Mouse (Mus musculus): ENCODE results near the gene Notch2.
"Not testable (repeated sequence)": the region's sequence is repeated elsewhere in the genome, so short reads cannot be mapped to it uniquely, and the experiment has no call there.

Notch2 gene

GRCm38 (mm10) chr3:98031104-98031503 is 17.8 kb downstream of the Notch2 start:
- no peak for DNase-seq (ENCODE audit: low read depth)

DNA sequence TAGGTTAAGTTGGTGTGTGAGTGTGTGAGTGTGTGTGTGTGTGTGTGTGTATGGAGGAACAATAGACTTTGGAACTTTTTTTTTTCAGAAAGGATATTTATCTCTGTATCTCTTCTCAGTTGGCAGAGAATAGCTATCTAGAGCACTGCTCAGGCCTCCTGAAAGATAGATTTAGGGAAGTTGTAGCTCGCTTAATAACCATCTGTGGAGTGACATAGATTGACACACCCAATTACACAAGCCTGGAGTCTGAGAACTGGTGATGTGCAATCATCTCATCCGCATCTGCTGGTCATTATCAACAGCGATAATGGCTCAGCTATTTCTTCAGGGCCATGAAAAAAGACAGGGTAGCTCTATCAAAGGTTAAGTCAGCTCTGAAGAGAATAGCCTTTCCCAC is 18.9 kb downstream of the Notch2 start:
- no peak for DNase-seq (ENCODE audit: low read depth)

- DNase-seq (ENCODE audit: low read depth), result no peak
Measured at GRCm38 (mm10) chr3:98032944-98033343, 19.6 kb downstream of the Notch2 start.

- DNase-seq (ENCODE audit: low read depth), result no peak
Measured at GRCm38 (mm10) chr3:98034622-98035593, 21.6 kb downstream of the Notch2 start.

GRCm38 (mm10) chr3:98036161-98036560 is 22.8 kb downstream of the Notch2 start:
- DNase-seq (ENCODE audit: low read depth), result no peak

DNA sequence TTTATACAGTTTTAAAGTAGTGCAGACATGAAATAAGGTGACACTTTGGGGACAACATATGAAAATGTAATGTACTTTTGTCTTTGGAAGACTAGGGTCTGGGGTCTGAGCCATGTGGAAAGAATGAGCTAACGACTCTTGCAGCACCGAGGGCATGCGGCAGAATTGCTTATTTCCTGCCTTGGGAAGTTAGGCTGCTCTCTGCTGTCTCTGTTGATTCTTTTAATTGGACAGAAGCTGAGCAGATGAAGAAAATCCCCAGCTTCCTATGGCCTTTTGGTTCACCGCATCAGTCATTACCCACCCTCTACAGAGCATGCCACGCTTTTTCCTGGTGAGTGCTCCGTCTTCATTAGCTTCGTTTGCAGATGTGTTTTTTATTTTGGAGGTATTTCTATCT is 23.8 kb downstream of the Notch2 start:
- no peak for DNase-seq (ENCODE audit: low read depth)

DNA sequence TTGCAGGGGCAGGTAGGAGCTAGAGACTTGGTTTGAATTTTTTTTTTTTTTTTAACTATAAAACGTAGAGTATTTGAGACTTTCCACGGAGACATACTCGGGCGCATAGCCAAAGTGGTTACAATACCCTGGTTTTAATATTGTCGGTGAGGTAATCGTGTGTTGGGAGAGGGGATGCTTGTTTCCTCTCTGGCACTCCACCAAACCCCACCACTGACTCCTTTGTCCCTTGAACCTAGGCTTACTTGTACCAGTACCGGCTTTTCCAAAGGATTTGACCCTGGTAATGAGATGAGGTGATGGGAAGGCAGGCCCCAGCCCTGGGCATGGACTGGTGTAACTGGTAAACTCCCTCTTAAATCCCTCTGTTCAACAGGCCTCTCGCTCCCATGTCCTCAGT is 25.3 kb downstream of the Notch2 start:
- no peak for DNase-seq (ENCODE audit: low read depth)

DNA sequence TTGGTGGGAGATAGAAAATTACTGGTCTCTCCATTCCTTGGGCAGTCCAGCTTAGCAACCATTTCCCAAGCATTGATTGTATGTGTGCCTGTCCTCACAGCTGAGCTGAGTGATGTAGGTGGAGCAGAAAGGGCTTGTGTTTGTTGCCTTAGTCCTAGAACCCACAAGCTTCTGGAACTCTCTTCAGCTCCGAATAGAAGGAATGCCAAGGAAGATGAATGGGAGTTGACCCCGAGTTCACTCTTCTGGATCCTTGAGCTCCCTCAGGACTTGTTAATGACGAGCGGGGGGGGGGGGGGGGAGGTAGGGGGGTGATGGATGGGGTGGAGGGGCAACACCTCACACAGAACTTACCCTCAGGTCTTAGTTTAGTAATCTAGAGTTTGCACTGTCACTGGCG is 25.9 kb downstream of the Notch2 start:
- DNase-seq (ENCODE audit: low read depth), result no peak

DNA sequence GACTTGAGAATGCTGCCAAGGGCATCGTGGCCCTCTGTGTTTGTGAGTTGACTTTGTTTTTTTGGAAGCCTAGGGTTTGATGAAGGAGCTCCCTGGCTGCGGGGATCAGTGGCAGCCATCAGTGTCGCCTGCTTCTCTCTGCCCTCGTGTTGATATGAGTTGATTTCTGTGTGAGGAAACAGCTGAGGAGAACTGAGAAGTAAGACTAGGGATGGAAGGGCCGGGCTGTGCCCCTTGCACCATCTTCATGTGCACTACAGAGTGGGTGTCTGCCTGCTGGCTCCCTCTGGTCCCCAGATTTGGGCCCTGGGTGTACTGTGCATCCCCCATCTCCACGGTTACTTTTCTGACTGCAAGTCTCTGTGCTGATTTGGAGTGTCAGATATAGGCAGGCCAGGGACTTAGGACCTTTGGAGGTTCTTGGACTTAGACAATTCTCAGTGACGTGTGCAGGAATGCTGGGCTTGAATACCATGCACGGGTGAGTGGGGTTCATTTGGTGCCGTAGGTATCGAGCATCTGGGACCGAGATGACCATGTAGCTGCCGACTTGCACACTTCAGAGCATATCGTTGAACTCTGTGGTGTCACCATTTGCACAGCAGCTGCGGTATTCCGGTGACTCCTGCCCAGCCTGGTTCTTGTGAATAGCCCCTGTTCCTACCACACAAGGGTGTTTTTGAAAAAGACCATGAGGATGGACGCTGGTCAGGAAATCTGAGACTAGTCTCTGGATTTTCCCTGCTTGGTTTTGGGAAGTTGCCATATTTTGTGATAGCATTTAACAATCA is 26.5 kb downstream of the Notch2 start:
- DNase-seq (ENCODE audit: low read depth), result no peak

DNA sequence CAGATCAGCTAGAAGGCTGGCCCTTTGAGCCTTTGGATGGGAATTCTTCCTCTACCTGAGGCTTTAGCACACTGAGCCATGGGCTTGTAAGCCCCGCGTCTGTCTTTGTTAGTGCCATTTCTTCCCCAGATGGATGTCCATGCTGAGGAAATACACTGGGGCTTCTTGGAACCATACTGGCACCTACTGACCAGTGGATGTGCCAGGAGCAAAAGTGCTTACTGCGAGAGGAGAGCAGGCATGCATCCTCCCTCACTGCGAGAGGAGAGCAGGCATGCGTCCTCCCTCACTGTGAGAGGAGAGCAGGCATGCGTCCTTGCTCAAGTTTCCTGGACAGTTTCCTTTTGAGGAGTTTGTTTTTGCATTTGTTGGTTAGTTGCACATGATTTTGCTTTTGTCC is 27.5 kb downstream of the Notch2 start:
- no peak for DNase-seq (ENCODE audit: low read depth)

DNA sequence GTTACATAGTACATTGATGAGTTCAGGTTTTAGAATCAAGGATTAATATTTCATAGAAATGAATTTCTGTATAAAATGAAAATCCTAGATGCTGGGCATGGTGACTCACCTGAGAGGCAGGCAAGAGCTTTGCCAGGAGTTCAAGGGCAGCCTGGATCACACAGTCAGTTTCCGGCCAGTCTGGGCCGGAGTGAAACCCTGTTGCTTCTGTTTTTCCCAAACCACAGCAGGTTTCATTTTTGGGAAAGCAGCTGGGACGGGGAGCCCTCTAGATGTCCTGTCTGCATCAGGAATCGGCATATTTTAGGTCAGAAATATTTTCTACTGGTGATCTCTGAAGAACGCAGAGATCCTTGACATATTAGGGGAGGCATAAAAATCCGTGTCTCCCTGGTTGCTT is 29.0 kb downstream of the Notch2 start:
- no peak for DNase-seq (ENCODE audit: low read depth)

GRCm38 (mm10) chr3:98042955-98043456 is 29.7 kb downstream of the Notch2 start:
- DNase-seq (ENCODE audit: low read depth), result no peak

DNA sequence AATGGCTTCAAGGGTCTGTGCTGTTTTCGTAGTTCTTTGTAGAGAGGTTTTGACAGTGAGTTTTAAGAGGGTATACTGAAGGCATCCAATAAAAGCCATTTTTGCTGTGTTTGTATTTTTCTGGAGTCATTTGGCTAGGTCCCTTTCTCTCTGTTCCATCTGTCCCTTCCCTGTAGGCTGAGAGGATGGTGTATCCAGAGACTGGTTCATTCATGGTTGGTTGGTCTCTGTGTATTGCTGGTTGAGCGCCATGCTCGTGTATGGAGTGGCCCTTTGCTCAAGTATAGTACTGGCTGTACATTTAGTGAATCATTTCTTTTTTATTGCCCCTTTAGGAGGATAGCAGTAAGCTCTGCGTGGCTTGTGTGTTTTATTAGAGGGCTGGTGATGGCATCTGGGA is 30.3 kb downstream of the Notch2 start:
- DNase-seq (ENCODE audit: low read depth), result no peak

DNA sequence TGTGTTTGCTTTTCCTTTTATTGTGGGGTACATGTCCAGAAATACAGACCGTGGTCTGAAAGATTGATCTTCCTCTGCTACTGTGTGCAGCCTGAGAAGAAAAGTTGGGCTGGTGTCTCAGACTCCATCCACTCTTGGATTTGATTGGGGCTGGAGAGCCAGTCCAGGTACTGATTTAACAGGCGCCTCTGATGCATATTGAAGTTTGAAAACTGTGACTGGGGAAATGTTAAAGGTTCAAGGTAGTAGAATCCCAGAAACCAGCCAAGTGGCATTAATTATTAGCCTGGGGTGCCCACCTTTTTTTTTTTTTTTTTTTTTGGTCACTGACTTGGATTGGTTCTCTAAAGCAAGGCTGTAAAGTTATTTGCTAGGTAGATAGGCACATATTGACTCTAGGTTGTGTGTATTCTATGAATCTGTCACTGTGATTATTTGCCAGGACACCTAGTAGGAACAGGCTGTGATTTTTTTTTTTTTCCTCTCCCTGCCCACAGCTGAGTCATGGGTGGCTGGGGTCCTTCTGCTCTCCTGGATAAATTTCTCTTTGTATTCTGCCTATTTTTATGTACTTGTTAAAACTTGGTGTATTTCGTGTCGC is 31.5 kb downstream of the Notch2 start:
- no peak for DNase-seq (ENCODE audit: low read depth)

DNA sequence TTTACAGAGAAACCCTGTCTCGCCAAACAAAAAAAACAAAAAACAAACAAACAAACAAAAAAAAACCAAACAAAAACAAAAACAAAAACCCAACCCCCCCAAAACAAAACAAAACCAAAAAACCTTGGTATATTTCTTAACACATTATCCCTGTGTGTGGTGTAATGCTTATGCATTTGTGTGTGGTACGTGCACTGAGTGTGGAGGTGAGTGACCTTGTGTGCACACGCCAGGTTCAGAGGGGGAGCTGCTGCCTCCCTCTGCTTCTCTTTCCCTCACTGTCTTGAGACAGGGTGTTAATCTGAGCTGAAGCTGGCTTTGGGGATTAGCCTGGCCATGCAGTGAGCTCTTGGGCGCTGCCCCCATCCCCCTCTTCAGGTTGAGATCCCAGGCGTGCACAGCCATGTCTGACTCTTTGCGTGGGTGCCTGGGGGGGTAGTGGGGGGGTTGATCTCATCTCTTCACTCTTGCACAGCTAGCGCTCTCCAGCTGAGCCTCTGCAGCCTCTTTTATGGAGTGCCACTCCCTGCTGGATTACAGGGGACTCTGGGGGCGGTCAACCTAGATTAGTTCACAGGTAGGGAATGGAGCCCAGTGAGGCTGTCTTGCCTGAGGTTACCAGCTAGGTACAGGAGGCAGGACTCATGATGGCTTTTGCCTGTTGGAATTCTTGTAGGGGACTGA is 32.3 kb downstream of the Notch2 start:
- DNase-seq (ENCODE audit: low read depth), result no peak

DNA sequence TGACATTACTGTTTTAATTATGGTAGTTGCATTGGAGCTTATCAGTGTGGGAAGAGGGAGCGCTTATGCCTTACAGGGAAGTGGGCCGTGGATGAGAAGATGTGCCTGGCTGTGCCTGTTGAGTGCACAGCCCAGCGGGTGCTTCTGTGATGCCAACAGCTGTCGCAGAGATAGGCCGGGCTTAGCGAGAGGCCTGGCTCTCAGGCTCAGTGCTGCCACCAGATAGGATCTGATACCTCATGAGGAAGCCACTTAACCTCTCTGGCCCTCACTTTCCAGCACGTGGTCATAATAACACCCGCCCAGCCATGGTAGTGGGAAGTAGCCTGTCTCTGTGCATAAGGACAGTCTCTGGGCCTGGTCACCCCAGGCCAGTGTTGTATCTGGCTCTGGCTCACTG is 33.0 kb downstream of the Notch2 start:
- DNase-seq (ENCODE audit: low read depth), result no peak

DNA sequence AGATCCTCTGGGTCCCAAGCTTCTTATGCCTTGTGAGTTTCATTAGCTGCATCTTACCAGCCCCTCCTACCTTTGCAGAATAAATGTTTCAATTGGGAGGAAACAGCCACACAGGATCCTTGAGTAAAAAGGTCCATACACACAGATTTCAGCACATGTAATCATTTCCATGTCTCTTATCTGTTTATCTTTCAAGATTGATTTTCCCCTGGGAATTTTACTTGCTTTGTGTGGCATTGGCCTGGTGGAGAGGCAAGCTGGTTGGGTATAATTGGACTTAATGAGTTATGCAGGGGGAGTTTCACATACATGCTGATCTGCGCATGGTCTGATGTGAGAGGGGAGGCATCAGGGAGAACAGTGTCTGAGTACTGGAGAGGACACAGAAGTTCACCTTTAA is 36.3 kb downstream of the Notch2 start:
- DNase-seq (ENCODE audit: low read depth), result no peak

DNA sequence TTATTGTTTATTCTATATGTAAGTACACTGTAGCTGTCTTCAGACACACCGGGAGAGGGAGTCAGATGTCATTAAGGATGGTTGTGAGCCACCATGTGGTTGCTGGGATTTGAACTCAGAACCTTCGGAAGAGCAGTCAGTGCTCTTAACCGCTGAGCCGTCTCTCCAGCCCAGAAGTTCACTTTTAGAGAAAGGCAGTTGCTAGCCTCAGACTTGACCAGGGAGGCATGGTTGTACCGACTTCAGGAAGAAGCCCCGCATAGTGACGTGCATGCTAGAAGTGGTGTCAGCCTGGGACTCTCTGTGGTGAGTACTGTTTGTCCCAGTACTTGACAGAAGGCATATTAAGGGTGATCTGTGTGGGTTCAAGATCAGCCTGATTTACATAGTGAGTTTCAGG is 36.8 kb downstream of the Notch2 start:
- not testable (repeated sequence) for DNase-seq (ENCODE audit: low read depth)

- no peak for DNase-seq (ENCODE audit: low read depth)
Measured at GRCm38 (mm10) chr3:98050492-98051406, 37.4 kb downstream of the Notch2 start.

- no peak for DNase-seq (ENCODE audit: low read depth)
Measured at GRCm38 (mm10) chr3:98051407-98051968, 38.2 kb downstream of the Notch2 start.
